Mouse (Mus musculus) liver, postnatal 0 days (tissue): ENCODE results near the gene Tle6. TPM values are rescaled to one million over a fixed set of nuclear protein-coding genes. Genes with fewer than 3 reads are reported as not detected.

Source experiments
- ATAC-seq: fragments of 200-750 bp; cut with Nextera tagmentation; 2 replicates; pipeline ENCODE4 v1.8.0; 2017; ENCODE audit warnings: mild to moderate bottlenecking, moderate library complexity
- DNase-seq: peaks from one replicate; pipeline ENCODE4 v3.0.0-alpha.2; 2016
- H3K27ac ChIP-seq: fragments of 300-500 bp; sonication (generic); 2 replicates; pipeline ENCODE4 v1.5.1; 2014; ENCODE audit warnings: antibody characterized with exemption, moderate library complexity, mild to moderate bottlenecking, low read depth
- H3K27me3 ChIP-seq: fragments of 300-500 bp; sonication (generic); 2 replicates; pipeline ENCODE4 v1.6.1; 2014; ENCODE audit warnings: low read length, control low read depth, mixed read lengths; ENCODE audit not compliant: insufficient read depth
- H3K36me3 ChIP-seq: fragments of 300-500 bp; sonication (generic); replicated peaks from 2 replicates; pipeline ENCODE4 v1.6.1; 2014; ENCODE audit warnings: mild to moderate bottlenecking, control low read depth, low read length, moderate library complexity, mixed read lengths; ENCODE audit not compliant: insufficient read depth
- H3K4me1 ChIP-seq: fragments of 300-500 bp; sonication (generic); 2 replicates; pipeline ENCODE4 v1.6.1; 2014; ENCODE audit warnings: antibody characterized with exemption, mild to moderate bottlenecking, control low read depth; ENCODE audit not compliant: insufficient read depth
- H3K4me2 ChIP-seq: fragments of 300-500 bp; sonication (generic); 2 replicates; pipeline ENCODE4 v1.6.1; 2014; ENCODE audit warnings: low read depth, mild to moderate bottlenecking, low read length, moderate library complexity, mixed read lengths
- H3K4me3 ChIP-seq: fragments of 300-500 bp; sonication (generic); 2 replicates; pipeline ENCODE4 v1.5.1; 2014; ENCODE audit warnings: low read depth, low read length
- H3K9ac ChIP-seq: fragments of 300-500 bp; sonication (generic); replicated peaks from 2 replicates; pipeline ENCODE4 v1.6.1; 2014; ENCODE audit warnings: mild to moderate bottlenecking, moderate library complexity
- H3K9me3 ChIP-seq: fragments of 300-500 bp; sonication (generic); 2 replicates; pipeline ENCODE4 v1.6.1; 2016; ENCODE audit warnings: mild to moderate bottlenecking, control low read depth, low read length, mixed read lengths
- CTCF ChIP-seq: sonication (generic); IDR thresholded peaks from 2 replicates; pipeline ENCODE4 v1.5.1; 2016; ENCODE audit warnings: antibody characterized with exemption, low read depth
- EP300 ChIP-seq: IDR thresholded peaks from 2 replicates; pipeline ENCODE4 v1.6.1; 2016; ENCODE audit warnings: antibody characterized with exemption, low read depth, mild to moderate bottlenecking
- WGBS: fragments of 180-500 bp; shearing (Covaris S2); extraction: QIAGEN DNeasy Blood & Tissue Kit; methylation state at CpG from one replicate; pipeline ENCODE4 v1.1.7; 2014; ENCODE audit not compliant: insufficient replicate concordance; 5-methylcytosine and 5-hydroxymethylcytosine counted together
- polyA plus RNA-seq: library from polyadenylated mRNA; unstranded; fragments of >200 nt; fragmentation: Nextera tagmentation; extraction: Ambion mirVana; gene quantifications from 2 replicates; pipeline ENCODE4 v1.2.1, GENCODE M21; 2015

Tle6 gene
- polyA plus RNA-seq, 1 experiment from 2014 or later: 3.0 TPM

GRCm38 (mm10) chr10:81556282-81556681, 44.6 kb downstream of the Tle6 start:
- Histone ChIP-seq H3K36me3 (peaks cover 1% of the 10 kb centered on the region), H3K9me3 (no peaks in the 10 kb centered on the region), H3K4me1 (peaks cover 19% of the 10 kb centered on the region), H3K9ac (no peak overlapping the region), H3K27ac (no peak overlapping the region), H3K4me3 (no peak overlapping the region), H3K4me2 (no peak overlapping the region), H3K27me3 (no peaks in the 10 kb centered on the region)
- WGBS: 76% methylated on average over 3 of the region's 3 CpGs
- TF ChIP-seq EP300 (no peak), CTCF (peak; percentile 62)
- DNase-seq: no peak
- no peak for ATAC-seq

DNA sequence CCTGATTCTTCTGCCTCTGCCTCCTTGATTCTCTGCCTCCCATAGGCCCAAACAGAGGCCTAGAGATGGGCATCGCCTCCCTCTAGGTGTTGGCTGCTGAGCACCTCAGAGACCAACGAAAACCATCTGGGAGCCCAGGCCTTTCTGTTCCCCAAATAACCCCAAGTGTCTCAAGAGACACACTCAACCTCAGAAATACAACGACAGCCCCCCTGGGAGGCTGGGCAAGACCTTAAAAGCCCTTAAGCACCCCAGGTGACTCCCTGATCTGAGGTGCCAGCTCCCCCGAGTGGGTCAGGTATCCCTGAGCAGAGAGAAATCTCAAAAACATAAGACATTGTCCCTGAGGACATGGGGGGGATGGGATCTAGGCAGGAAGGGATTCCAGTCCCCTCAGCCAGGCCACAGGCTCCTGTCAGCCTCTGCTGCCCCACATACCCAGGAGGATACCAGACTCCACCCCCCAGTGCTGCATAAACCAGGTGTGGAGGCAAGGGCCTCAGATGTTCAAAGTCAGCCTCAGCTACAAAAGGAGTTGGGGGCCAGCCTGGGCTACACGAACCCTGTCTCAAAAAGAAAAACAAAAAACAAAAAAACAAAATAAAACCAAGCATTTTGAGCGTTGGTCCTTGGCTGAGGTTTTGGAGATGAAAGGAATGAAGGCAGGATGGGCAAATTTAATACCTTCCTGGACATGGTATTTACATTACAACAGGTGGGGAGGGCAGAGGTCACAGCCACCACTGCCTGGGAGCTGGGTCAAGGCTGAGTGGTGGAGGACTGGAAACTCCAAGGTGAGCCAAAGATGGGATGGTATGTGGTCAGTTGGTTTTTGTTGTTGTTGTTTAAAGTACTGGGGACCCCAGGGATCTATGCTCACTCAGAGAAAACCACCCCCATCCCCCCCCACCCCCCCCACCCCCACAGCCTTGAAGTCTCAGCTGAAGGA, 46.8 kb downstream of the Tle6 start:
- ATAC-seq: no peak
- no peak for TF ChIP-seq CTCF
- no peak for TF ChIP-seq EP300
- H3K9me3 ChIP-seq: no peaks in the 10 kb centered on the region
- 70% methylated on average over 6 of the region's 6 CpGs for WGBS
- H3K9ac ChIP-seq: no peak overlapping the region
- no peak overlapping the region for H3K27ac ChIP-seq
- H3K4me3 ChIP-seq: no peak overlapping the region
- no peak overlapping the region for H3K4me2 ChIP-seq
- peaks cover 14% of the 10 kb centered on the region for H3K4me1 ChIP-seq
- no peak for DNase-seq
- no peaks in the 10 kb centered on the region for H3K27me3 ChIP-seq
- H3K36me3 ChIP-seq: no peaks in the 10 kb centered on the region

DNA sequence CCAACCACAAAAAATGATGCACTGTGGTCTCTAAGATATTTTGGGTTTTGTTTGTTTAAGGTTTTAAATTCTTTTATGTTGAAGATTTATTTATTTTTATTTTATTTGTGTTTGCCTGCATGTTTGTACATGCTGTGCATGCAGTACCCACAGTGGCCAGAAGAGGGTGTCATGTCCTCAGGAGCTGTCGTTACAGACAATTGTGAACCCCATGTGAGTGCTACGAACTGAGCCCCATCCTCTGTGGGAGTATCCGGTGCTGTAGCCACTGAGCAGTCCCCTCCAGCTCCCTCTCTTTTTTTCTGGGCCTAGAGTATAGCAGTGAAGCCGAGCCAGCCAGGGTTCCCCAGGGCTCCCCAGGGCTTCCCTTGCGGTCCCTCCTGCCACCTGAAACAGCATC, 47.6 kb downstream of the Tle6 start:
- H3K4me1 ChIP-seq: peaks cover 8% of the 10 kb centered on the region
- no peak overlapping the region for H3K9ac ChIP-seq
- H3K9me3 ChIP-seq: no peaks in the 10 kb centered on the region
- TF ChIP-seq CTCF (peak; percentile 73), EP300 (no peak)
- no peak overlapping the region for H3K4me2 ChIP-seq
- 82% methylated on average over 5 of the region's 5 CpGs for WGBS
- H3K36me3 ChIP-seq: no peaks in the 10 kb centered on the region
- DNase-seq: peak; percentile 69
- no peak overlapping the region for H3K27ac ChIP-seq
- no peak for ATAC-seq
- H3K27me3 ChIP-seq: no peaks in the 10 kb centered on the region
- no peak overlapping the region for H3K4me3 ChIP-seq

- H3K27ac ChIP-seq: peak overlapping the region; percentile 51; the same call in 1 of the 2 replicates
- H3K4me2 ChIP-seq: no peak overlapping the region
Measured at GRCm38 (mm10) chr10:81551597-81552102, 49.2 kb downstream of the Tle6 start.

GRCm38 (mm10) chr10:81550257-81550656, 50.6 kb downstream of the Tle6 start:
- peak; percentile 86 for DNase-seq
- ATAC-seq: no peak
- H3K27me3 ChIP-seq: no peaks in the 10 kb centered on the region
- H3K4me3 ChIP-seq: no peak overlapping the region
- H3K9ac ChIP-seq: no peak overlapping the region
- 16% methylated on average over 7 of the region's 7 CpGs for WGBS
- H3K27ac ChIP-seq: no peak overlapping the region
- H3K9me3 ChIP-seq: no peaks in the 10 kb centered on the region
- no peaks in the 10 kb centered on the region for H3K36me3 ChIP-seq
- no peak overlapping the region for H3K4me2 ChIP-seq
- H3K4me1 ChIP-seq: peaks cover 20% of the 10 kb centered on the region
- TF ChIP-seq CTCF (peak; percentile 90), EP300 (no peak)

More at GRCm38 (mm10) chr10:81551597-81552102, 49.2 kb downstream of the Tle6 start:
- Histone ChIP-seq H3K9me3 (no peaks in the 10 kb centered on the region), H3K4me3 (no peak overlapping the region), H3K4me1 (peaks cover 10% of the 10 kb centered on the region), H3K9ac (no peak overlapping the region; the same call in 1 of the 2 replicates), H3K27me3 (no peaks in the 10 kb centered on the region), H3K36me3 (no peaks in the 10 kb centered on the region)
- under 1% methylated on average over 12 of the region's 12 CpGs for WGBS
- ATAC-seq: peak; percentile 94
- peak; percentile 86 for DNase-seq
- TF ChIP-seq EP300 (peak; percentile 48), CTCF (peak; percentile 92)

DNA sequence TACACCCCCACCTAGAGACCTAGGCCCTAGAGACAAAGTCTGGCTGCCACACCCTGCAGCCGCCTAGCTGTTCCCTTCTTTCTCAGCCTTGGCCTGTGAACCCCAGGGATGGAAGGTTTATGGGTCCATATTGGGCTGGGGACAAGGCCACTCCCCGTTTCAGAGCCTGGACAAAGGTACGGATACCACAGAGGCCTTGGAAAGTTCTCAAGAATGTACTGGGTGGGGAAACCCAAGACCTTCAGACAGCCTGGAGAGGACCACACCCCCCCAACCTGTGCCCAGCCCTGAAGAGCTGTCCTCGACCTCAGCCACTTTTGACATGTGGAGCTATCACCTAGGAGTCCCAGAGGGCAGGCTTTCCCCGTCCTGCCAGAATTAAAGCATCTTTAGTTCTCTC, 51.9 kb downstream of the Tle6 start:
- no peak overlapping the region for H3K4me2 ChIP-seq
- H3K9ac ChIP-seq: no peak overlapping the region
- DNase-seq (no peak), ATAC-seq (no peak)
- H3K4me1 ChIP-seq: peaks cover 26% of the 10 kb centered on the region
- no peaks in the 10 kb centered on the region for H3K9me3 ChIP-seq
- no peak for TF ChIP-seq EP300
- H3K4me3 ChIP-seq: no peak overlapping the region
- no peaks in the 10 kb centered on the region for H3K27me3 ChIP-seq
- 74% methylated on average over 5 of the region's 5 CpGs for WGBS
- no peaks in the 10 kb centered on the region for H3K36me3 ChIP-seq
- no peak overlapping the region for H3K27ac ChIP-seq
